Mouse (Mus musculus) bone marrow, adult 2 months (tissue): ENCODE results near the gene Mtmr3.

Source experiments
- CTCF ChIP-seq: fragments of 200-500 bp; IDR thresholded peaks from 2 replicates; pipeline ENCODE4 v1.5.1; 2011; ENCODE audit warnings: low read length, control low read depth; ENCODE audit not compliant: control insufficient read depth, insufficient read depth
- POLR2A ChIP-seq: fragments of 200-500 bp; IDR thresholded peaks from 2 replicates; pipeline ENCODE4 v1.6.1; 2011; ENCODE audit warnings: low read depth, mild to moderate bottlenecking, control low read depth, low read length, borderline replicate concordance; ENCODE audit not compliant: control insufficient read depth

GRCm38 (mm10) chr11:4471734-4472133 is 122.9 kb downstream of the Mtmr3 start:
- no peak for TF ChIP-seq CTCF
- no peak for TF ChIP-seq POLR2A
